8 mouse cellular contexts compared by ENCODE assay signal in the genomic region with DNA sequence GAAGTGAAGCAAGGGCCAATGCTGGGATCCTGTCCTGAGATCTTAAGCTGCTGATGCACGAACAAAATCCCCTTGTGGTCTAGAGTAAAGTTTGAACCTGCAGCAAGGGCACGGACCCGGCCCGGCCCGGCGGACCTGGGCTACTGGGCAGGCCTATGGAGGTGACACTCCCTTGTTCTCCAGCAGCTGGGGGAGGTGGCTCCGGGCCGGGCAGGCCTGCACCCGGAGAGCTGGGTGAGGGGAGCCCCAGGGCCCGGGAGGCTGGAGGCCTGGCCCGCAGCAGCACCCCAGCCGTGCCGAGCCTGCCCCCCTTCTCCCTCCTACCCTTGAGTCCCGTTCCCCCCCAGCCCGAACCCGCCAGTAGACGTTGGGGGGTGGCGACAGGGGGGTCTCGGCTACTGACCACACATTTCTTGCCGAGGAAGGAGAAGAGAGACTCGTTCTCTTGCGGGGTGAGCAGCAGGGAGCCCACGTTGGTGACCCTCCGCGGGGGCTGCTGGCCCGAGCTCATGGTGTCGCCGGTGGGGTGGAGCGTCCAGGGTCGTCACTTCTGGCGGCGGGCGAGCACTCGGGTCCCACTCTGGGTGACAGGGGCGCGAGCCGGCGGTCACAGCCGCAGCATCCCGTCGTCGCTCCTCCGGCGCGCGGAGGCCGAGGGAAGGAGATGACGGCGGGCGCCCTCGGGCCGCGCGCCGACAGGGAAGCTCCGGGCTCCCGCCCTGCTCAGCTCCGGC. TPM values are rescaled to one million over a fixed set of nuclear protein-coding genes. Genes with fewer than 3 reads are reported as not detected.
DNase-seq lines count a peak whose midpoint lies in the region; ATAC-seq lines count a peak whose summit lies in the region.

No protein-coding gene starts in this region.

- H3K4me3 ChIP-seq in heart, embryonic 12.5 days = peak overlapping the region; percentile 78
- H3K4me3 ChIP-seq in kidney, embryonic 14.5 days (ENCODE audit: low read length) = peak overlapping the region; percentile 97
- H3K4me3 ChIP-seq in liver, embryonic 13.5 days (replicated peaks) = peak overlapping the region; percentile 98

- peak overlapping the region; percentile 99 for H3K4me2 ChIP-seq in heart, embryonic 12.5 days
- peak overlapping the region; percentile 75 for H3K4me2 ChIP-seq in kidney, embryonic 14.5 days (replicated peaks; ENCODE audit: low read depth, low read length)
- H3K4me2 ChIP-seq in liver, embryonic 13.5 days = peak overlapping the region; percentile 90

- peak; percentile 64 for DNase-seq in CD4-positive helper T cell, adult 2 months (ENCODE audit: low read depth, low spot score)
- DNase-seq in liver, embryonic 13.5 days = peak; percentile 50
- peak; percentile 65 for DNase-seq in neural tube, embryonic 10.5 days (ENCODE audit: extremely low spot score, low spot score)
- peak; percentile 46 for DNase-seq in thymus, postnatal 0 days (ENCODE audit: low spot score)

- no peaks in the 10 kb centered on the region for H3K9me3 ChIP-seq in heart, embryonic 12.5 days (replicated peaks)
- no peaks in the 10 kb centered on the region for H3K9me3 ChIP-seq in kidney, embryonic 14.5 days (ENCODE audit: control insufficient read depth, low read length)
- no peaks in the 10 kb centered on the region for H3K9me3 ChIP-seq in liver, embryonic 13.5 days (replicated peaks)

- peak; percentile 18 for ATAC-seq in activated CD4-positive, CD25-positive, alpha-beta regulatory T cell, adult 4 months
- peak; percentile 64 for ATAC-seq in erythroid progenitor cell, adult 5-6 weeks (replicated peaks; ENCODE audit: low FRiP score, poor library complexity, severe bottlenecking)
- ATAC-seq in heart, embryonic 12.5 days (ENCODE audit: insufficient number of reproducible peaks, low FRiP score) = peak; percentile 71
- ATAC-seq in kidney, embryonic 14.5 days (ENCODE audit: low FRiP score, low TSS enrichment) = peak; percentile 67
- peak; percentile 59 for ATAC-seq in liver, embryonic 13.5 days (ENCODE audit: low read depth)

- under 1% methylated on average over 54 of the region's 58 CpGs for WGBS in heart, embryonic 12.5 days
- WGBS in kidney, embryonic 14.5 days = under 1% methylated on average over 50 of the region's 58 CpGs
- under 1% methylated on average over 56 of the region's 58 CpGs for WGBS in liver, embryonic 13.5 days (ENCODE audit: insufficient replicate concordance)

- H3K27ac ChIP-seq in heart, embryonic 12.5 days (ENCODE audit: poor library complexity, severe bottlenecking) = peak overlapping the region; percentile 94
- H3K27ac ChIP-seq in kidney, embryonic 14.5 days (ENCODE audit: low read depth, low read length) = peak overlapping the region; percentile 97
- peak overlapping the region; percentile 96 for H3K27ac ChIP-seq in liver, embryonic 13.5 days

- H3K9ac ChIP-seq in heart, embryonic 12.5 days = peak overlapping the region; percentile 95
- H3K9ac ChIP-seq in kidney, embryonic 14.5 days (ENCODE audit: low read depth, low read length) = peak overlapping the region; percentile 95
- H3K9ac ChIP-seq in liver, embryonic 13.5 days = peak overlapping the region; percentile 99

- no peaks in the 10 kb centered on the region for H3K36me3 ChIP-seq in heart, embryonic 12.5 days
- no peaks in the 10 kb centered on the region for H3K36me3 ChIP-seq in kidney, embryonic 14.5 days (ENCODE audit: control insufficient read depth, insufficient read depth, low read length)
- H3K36me3 ChIP-seq in liver, embryonic 13.5 days = no peaks in the 10 kb centered on the region

- H3K27me3 ChIP-seq in heart, embryonic 12.5 days (replicated peaks) = no peaks in the 10 kb centered on the region
- H3K27me3 ChIP-seq in kidney, embryonic 14.5 days (ENCODE audit: control insufficient read depth, insufficient read depth, low read length) = no peaks in the 10 kb centered on the region
- H3K27me3 ChIP-seq in liver, embryonic 13.5 days = no peaks in the 10 kb centered on the region

- H3K4me1 ChIP-seq in heart, embryonic 12.5 days (replicated peaks) = peaks cover 17% of the 10 kb centered on the region
- peaks cover 10% of the 10 kb centered on the region for H3K4me1 ChIP-seq in kidney, embryonic 14.5 days (ENCODE audit: control insufficient read depth, insufficient read depth, low read length)
- peaks cover 37% of the 10 kb centered on the region for H3K4me1 ChIP-seq in liver, embryonic 13.5 days (replicated peaks)

RNA-seq across cellular contexts. Expression of gene Wasl, which starts 0.5 kb away (rescaled TPM):
- polyA plus RNA-seq in activated CD4-positive, CD25-positive, alpha-beta regulatory T cell, adult 4 months (2017; shearing (Covaris generic)) = 10 to 100 TPM; 13.2 to 16.1 TPM
- total RNA-seq in erythroid progenitor cell, adult 5-6 weeks (2015; ENCODE audit: low replicate concordance) = 20.5 and 23.4 TPM in 2 replicates
- 14.8 and 15.4 TPM in 2 replicates for total RNA-seq in erythroid progenitor cell, adult 5-6 weeks (2017; ENCODE audit: low replicate concordance)
- 66.1 and 66.7 TPM in 2 replicates for polyA plus RNA-seq in heart, embryonic 12.5 days (2016; fragmentation: Nextera tagmentation; extraction: Ambion mirVana)
- 73.9 and 78.2 TPM in 2 replicates for polyA plus RNA-seq in kidney, embryonic 14.5 days (2014; fragmentation: Nextera tagmentation; extraction: Ambion mirVana)
- 20.8 and 22.6 TPM in 2 replicates for polyA plus RNA-seq in liver, embryonic 13.5 days (2015; fragmentation: Nextera tagmentation; extraction: Ambion mirVana)
- polyA plus RNA-seq in thymus, postnatal 0 days (2015; fragmentation: Nextera tagmentation; extraction: Ambion mirVana) = 41.3 and 50.7 TPM in 2 replicates

Comparison
In these comparisons a context has a peak if more than half of its experiments do, and no peak if none do; other contexts are left out.
1. Peak in every context shown above with its lines: DNase-seq, ATAC-seq, H3K4me3 ChIP-seq and H3K27ac ChIP-seq.
2. ATAC-seq: peak in every context shown above with its lines; median percentile 71 in heart, embryonic 12.5 days; 67 in kidney, embryonic 14.5 days; 64 in erythroid progenitor cell, adult 5-6 weeks; 59 in liver, embryonic 13.5 days; 18 in activated CD4-positive, CD25-positive, alpha-beta regulatory T cell, adult 4 months.